Mouse (Mus musculus) small intestine, adult 2 months (tissue): ENCODE results near the gene Car11.

ENCODE experiments used
- CTCF ChIP-seq: fragments of 200-500 bp; IDR thresholded peaks from 2 replicates; pipeline ENCODE4 v1.5.1; 2012; ENCODE audit warnings: low read depth, mild to moderate bottlenecking, control low read depth, inconsistent platforms, low read length, moderate library complexity, mixed read lengths; ENCODE audit not compliant: insufficient replicate concordance, insufficient read length; ENCODE audit errors: extremely low read depth
- POLR2A ChIP-seq: fragments of 200-500 bp; IDR thresholded peaks from 2 replicates; pipeline ENCODE4 v1.6.1; 2012; ENCODE audit warnings: low read depth, mild to moderate bottlenecking, control low read depth, inconsistent platforms, low read length, moderate library complexity

DNA sequence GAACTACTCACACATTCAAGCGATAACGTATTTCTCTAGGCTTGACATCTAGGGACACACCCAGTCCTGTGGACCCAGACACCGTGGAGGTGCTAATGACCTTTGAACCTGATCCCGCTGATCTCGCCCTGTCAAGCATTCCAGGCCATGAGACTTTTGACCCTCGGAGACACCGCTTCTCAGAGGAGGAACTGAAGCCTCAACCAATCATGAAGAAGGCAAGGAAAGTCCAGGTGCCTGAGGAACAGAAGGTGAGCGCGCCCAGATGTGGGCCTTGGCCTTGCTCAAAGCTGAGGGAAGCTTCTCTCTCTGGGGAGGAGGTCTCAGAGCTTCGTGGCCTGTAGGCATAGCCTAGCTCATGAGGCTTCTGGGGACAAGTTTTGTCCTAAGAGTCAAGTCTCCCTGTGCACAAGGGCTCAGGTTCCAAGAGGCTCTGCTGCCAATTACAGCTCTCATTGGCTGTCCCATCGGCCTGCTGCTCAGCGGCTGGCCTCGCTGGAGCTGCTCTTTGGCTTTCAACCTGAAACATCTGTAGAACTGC, 8.6 kb downstream of the Car11 start:
- TF ChIP-seq CTCF = peak; percentile 14; the same call in 1 of the 2 replicates
- TF ChIP-seq POLR2A = peak; percentile 11; the same call in 1 of the 2 replicates
